9 mouse cellular contexts compared by ENCODE assay signal in the genomic region with DNA sequence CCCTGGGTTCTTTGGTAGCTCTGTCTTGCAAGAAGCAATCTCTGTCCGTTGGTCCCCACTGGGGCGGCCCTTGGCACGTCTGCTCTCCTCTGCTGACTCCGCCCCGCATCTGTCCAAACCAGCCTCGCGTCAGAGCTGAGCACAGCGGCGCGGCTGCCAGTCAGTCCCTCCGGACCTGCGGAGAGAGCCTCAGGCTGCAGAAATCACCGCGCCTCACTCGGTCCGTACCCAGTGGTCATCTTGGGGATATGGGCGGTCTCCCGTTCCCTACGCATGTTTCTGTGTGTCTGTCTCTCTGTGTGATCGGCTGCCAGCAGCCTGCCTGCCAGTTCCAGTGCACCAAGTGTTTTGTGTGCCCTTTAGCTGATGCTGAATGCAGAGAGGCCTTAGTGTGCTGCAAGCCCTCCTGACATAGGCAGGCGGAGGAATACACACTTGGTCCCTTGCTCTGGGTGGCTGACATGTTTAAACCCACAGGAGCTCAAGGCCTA. TPM values are rescaled to one million over a fixed set of nuclear protein-coding genes. Genes with fewer than 3 reads are reported as not detected.
A peak's percentile ranks its signal among the peaks of the same experiment; 100 is the strongest.
DNase-seq lines count a peak whose midpoint lies in the region; ATAC-seq and TF ChIP-seq lines count a peak whose summit lies in the region.
"Had no signal": no experiment of that assay in that cellular context is flagged by ENCODE, and none has a peak within 500 bp of the region (broad histone marks: within the 10 kb centered on the region; RNA-seq: fewer than 3 reads in every experiment).

A gene (plus strand): TSS at position 116 of the 491 bp plus-strand sequence.

- H3K4me3 ChIP-seq in gastrocnemius, adult 2 months = peak within 1 kb of the TSS; percentile 62
- H3K4me3 ChIP-seq in hindbrain, embryonic 16.5 days (ENCODE audit: low read length) = peak within 1 kb of the TSS; percentile 45

- peak within 1 kb of the TSS; percentile 21; the same call in 1 of the 2 replicates for H3K27ac ChIP-seq in gastrocnemius, adult 2 months
- peak within 1 kb of the TSS; percentile 89 for H3K27ac ChIP-seq in hindbrain, embryonic 16.5 days (ENCODE audit: low read depth, low read length)

- no peaks in the 10 kb centered on the region for H3K36me3 ChIP-seq in hindbrain, embryonic 16.5 days (ENCODE audit: control insufficient read depth, insufficient read depth, low read length)

- ATAC-seq in hindbrain, embryonic 16.5 days = peak; percentile 99

- DNase-seq in WW6 (ENCODE audit: low read depth, low spot score) = peak; percentile 16
- peak; percentile 23 to 64 for DNase-seq in cerebellum, postnatal 4 days (ENCODE audit: low spot score in 2 of 2)
- peak; percentile 73 for DNase-seq in gastrocnemius, adult 2 months
- peak; percentile 46 for DNase-seq in left cerebral cortex, adult 11 months (ENCODE audit: low spot score)
- peak; percentile 43 for DNase-seq in lung, postnatal 10 days
- peak; percentile 81 to 82 for DNase-seq in right cerebral cortex, postnatal 10 days (ENCODE audit: low spot score in 2 of 2)
- no peak for DNase-seq in natural killer cell, adult 2 months (ENCODE audit: low spot score in 2 of 2)

- 9% methylated on average over 19 of the region's 21 CpGs for WGBS in hindbrain, embryonic 16.5 days

- no peak for TF ChIP-seq CTCF in gastrocnemius, adult 2 months (IDR thresholded peaks at IDR 0.05)

- no peaks in the 10 kb centered on the region; the same call in 1 of the 2 replicates for H3K4me1 ChIP-seq in hindbrain, embryonic 16.5 days (ENCODE audit: control insufficient read depth, insufficient read depth, low read depth, low read length)

- H3K27me3 ChIP-seq in hindbrain, embryonic 16.5 days (replicated peaks; ENCODE audit: control insufficient read depth, insufficient read depth, low read length) = no peaks in the 10 kb centered on the region

- intact Hi-C loops in gastrocnemius, adult 2 months (cut with DNase I) = no loop called here

- H3K9me3 ChIP-seq in hindbrain, embryonic 16.5 days (ENCODE audit: control insufficient read depth, low read length) = no peaks in the 10 kb centered on the region

- H3K9ac ChIP-seq in hindbrain, embryonic 16.5 days (ENCODE audit: low read depth, low read length) = peak within 1 kb of the TSS; percentile 72

- H3K4me2 ChIP-seq in hindbrain, embryonic 16.5 days (ENCODE audit: low read length) = peak within 1 kb of the TSS; percentile 54

RNA-seq across cellular contexts. Expression of the gene that starts here (rescaled TPM):
- total RNA-seq in gastrocnemius, adult 2 months (2021) = not detected
- 1.4 and 1.6 TPM in 2 replicates for polyA plus RNA-seq in hindbrain, embryonic 16.5 days (2015; fragmentation: Nextera tagmentation; extraction: Ambion mirVana)
- total RNA-seq: MEL had no signal

Comparison
In these comparisons a context has a peak if more than half of its experiments do, and no peak if none do; other contexts are left out.
1. Peak in DNase-seq, H3K4me3 ChIP-seq and H3K27ac ChIP-seq in gastrocnemius, adult 2 months; RNA of the gene not detected or under 1 TPM.
2. DNase-seq: peak in WW6 (single experiment), cerebellum, postnatal 4 days (2 of 2), left cerebral cortex, adult 11 months (single experiment), lung, postnatal 10 days (single experiment) and right cerebral cortex, postnatal 10 days (2 of 2); none in natural killer cell, adult 2 months (0 of 2).